Mouse (Mus musculus) cortical plate, adult 2 months (tissue): ENCODE measurements around the gene Oard1.

ENCODE experiments used
- CTCF ChIP-seq: fragments of 200-500 bp; IDR thresholded peaks from 2 replicates; pipeline ENCODE4 v1.5.1; 2011; ENCODE audit warnings: mild to moderate bottlenecking, control low read depth, low read length; ENCODE audit not compliant: insufficient read depth; ENCODE audit errors: extremely low read depth
- POLR2A ChIP-seq: fragments of 200-500 bp; IDR thresholded peaks from 2 replicates; pipeline ENCODE4 v1.6.1; 2011; ENCODE audit warnings: mild to moderate bottlenecking, low read length, control low read depth; ENCODE audit not compliant: insufficient read depth; ENCODE audit errors: extremely low read depth

DNA sequence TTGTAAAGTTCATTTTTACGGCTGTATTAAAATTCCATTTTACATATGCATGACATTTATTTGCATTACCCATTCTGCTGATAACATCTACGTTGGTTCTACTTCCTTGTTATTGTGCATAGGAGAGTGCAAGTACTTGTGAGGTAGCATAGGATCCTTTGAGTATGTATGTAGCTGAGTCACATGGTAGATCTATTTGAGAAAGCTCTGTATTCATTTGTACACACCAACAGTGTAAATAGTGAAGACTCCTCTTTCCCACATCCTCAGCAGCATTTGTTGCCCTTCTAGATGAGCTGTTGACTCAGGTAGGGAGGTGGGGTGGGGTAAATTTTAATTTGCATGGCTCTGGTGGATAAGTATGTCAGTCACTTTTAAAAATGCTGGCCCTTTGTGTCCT is 6.0 kb upstream of the Oard1 start:
- TF ChIP-seq POLR2A (no peak), CTCF (no peak)
